Mouse (Mus musculus) heart, adult 2 months (tissue): ENCODE results near the gene Urm1.

ENCODE experiments used
- CTCF ChIP-seq: fragments of 200-600 bp; IDR thresholded peaks from 2 replicates; pipeline ENCODE4 v1.8.1; 2022; ENCODE audit warnings: antibody characterized with exemption, mild to moderate bottlenecking, moderate library complexity
- POLR2A ChIP-seq: fragments of 200-500 bp; IDR thresholded peaks from 2 replicates; pipeline ENCODE4 v1.6.1; 2011; ENCODE audit warnings: mild to moderate bottlenecking, low read depth, low read length, control low read depth; ENCODE audit not compliant: insufficient read depth

DNA sequence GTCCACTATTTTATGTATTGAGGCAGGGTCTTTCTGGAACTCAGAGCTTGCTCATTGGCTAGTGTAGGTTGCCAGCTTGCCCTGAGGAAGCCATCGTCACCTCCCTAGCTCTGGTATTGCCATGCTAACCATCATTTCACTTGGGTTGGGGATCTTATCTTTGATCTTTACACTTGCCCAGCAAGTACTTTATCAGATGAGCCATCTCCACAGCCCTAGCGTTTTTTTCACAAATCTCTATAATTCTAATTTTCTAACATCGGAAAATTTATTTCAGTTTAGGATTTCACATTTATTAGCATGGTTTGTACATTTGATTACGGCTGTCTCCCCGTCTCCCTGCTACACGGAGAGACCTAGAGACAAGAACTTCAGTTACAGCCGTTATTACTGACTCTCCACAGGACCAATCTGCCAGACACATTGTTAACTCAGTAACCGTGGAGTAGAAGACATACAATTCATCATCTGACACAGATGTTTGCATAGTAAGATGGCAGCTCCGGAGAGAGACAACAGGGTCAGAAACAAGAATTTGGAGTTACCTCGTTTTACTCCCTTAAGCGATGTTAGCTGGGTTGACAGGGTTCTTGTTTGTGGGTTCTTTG lies 6.5 kb downstream of the Urm1 start:
- no peak for TF ChIP-seq CTCF
- TF ChIP-seq POLR2A: no peak
